Mouse (Mus musculus) ovary, adult 10 weeks (tissue): ENCODE data around the gene Cep78. TPM values are rescaled to one million over a fixed set of nuclear protein-coding genes. Genes with fewer than 3 reads are reported as not detected.

Experiments
- polyA plus RNA-seq: library from polyadenylated mRNA; stranded (reverse); fragments of 350-450 nt; fragmentation: Illumina TruSeq; extraction: RNeasy Lipid Tissue Mini Kit (QIAGEN cat#74804); gene quantifications from one replicate; pipeline ENCODE4 v1.2.3, GENCODE M21; 2014

Cep78 gene
- 15.8 TPM for polyA plus RNA-seq

DNA sequence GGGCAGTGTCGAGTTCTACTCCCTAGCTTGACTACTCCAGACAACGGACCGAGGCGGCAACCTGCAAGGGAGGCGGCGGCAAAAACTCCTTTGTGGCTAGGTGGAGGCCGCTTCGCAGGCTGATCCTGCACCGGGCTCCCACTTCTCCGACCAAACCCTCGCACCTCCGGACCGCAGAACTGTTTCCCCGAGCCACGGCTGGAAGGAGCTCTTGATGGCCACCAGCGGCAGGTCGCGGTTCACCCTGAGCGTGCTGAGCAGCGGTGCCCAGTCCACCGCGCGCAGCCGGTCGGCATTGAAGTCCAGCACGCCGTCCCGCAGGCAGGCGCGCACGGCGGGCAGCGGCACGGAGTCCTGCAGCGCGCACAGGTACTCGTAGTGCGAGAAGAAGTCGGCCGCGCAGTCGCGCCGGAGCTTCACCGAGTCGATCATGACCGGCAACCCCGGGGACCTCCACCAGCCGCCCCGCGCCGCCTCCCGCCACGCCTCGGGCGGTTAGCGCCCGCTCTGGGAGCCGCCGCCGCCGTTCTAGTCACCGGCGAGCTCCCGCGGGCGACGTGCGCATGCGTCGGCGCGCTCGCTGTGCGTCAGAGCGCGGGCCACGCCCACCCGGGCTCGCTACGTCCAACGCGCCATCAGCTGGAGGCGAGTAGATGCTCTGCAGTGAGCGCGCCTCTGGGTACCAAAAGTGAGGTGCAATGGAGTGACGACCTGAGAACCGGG, at the start of gene Cep78:
Gene Cep78 (minus strand): TSS at position 541 of the 723 bp plus-strand sequence.

DNA sequence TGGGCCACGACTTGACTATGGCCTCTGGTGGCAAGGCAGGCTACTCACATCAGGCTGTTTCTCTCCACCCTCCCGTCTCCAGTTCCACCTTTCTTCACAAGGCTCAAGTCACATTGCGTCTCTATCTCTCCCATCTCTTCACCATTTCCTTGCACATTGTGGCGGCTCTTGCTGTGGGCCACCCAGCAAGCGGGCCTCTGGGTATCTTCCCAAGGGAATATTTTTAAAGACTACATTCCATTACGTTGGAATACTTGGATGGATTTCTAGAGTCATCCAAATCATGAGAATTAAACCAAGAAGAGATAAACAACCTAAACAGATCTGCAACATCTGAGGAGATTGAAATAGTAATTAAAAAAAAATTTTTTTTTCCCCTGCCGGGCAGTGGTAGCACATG, 37.6 kb downstream of the Cep78 start, which contains the start of gene Psat1:
Gene Psat1 (minus strand): TSS at position 101 of the 400 bp plus-strand sequence.

Other genes with a start within 250 kb of the Cep78 start
- gene Psat1, start 37.7 kb downstream of the Cep78 start, polyA plus RNA-seq: 18.2 TPM
- 142 TPM for gene Gnaq, start 147.8 kb upstream of the Cep78 start, polyA plus RNA-seq